Mouse (Mus musculus): ENCODE measurements at regions not wholly inside any gene's neighbourhood (a gene's known extent, or its start where the extent isn't known, plus 50 kb on each side); places are given as distances from the start of the nearest gene placed in this dataset.

- H3K4me2 ChIP-seq (replicated peaks; ENCODE audit: low read depth, low read length), result no peak overlapping the region
- no peak overlapping the region for H3K9ac ChIP-seq (replicated peaks; ENCODE audit: low read length)
- no peak overlapping the region for H3K4me3 ChIP-seq (ENCODE audit: low read length)
- H3K27me3 ChIP-seq (ENCODE audit: insufficient read depth, low read length), result no peaks in the 10 kb centered on the region
- no peak for ATAC-seq (ENCODE audit: low FRiP score, low TSS enrichment)
- no peaks in the 10 kb centered on the region for H3K4me1 ChIP-seq (ENCODE audit: insufficient read depth, low read length)
- 91% methylated on average over 2 of the region's 2 CpGs for WGBS
- H3K27ac ChIP-seq (ENCODE audit: low read length), result no peak overlapping the region
- 0 out of 2 replicates have a peak, but pooled peaks cover 3% of the 10 kb centered on the region for H3K9me3 ChIP-seq (ENCODE audit: low read length)
- no peaks in the 10 kb centered on the region for H3K36me3 ChIP-seq (ENCODE audit: insufficient read depth, low read length)
These were observed 59.1 kb upstream of the Hs3st2 start for GRCm38 (mm10) chr7:121332532-121332931.

- Histone ChIP-seq H3K27me3 (ENCODE audit: insufficient read depth, low read length) (no peaks in the 10 kb centered on the region), H3K4me2 (replicated peaks; ENCODE audit: low read depth, low read length) (no peak overlapping the region), H3K4me1 (ENCODE audit: insufficient read depth, low read length) (no peaks in the 10 kb centered on the region), H3K9me3 (ENCODE audit: low read length) (no peaks in the 10 kb centered on the region), H3K27ac (ENCODE audit: low read length) (no peak overlapping the region), H3K36me3 (ENCODE audit: insufficient read depth, low read length) (no peaks in the 10 kb centered on the region), H3K4me3 (ENCODE audit: low read length) (no peak overlapping the region), H3K9ac (replicated peaks; ENCODE audit: low read length) (no peak overlapping the region)
- no peak for ATAC-seq (ENCODE audit: low FRiP score, low TSS enrichment)
- 90% methylated on average over 9 of the region's 9 CpGs for WGBS
These were observed 56.1 kb upstream of the Hs3st2 start for GRCm38 (mm10) chr7:121335390-121336109.

GRCm38 (mm10) chr7:121339942-121340341 lies 51.7 kb upstream of the Hs3st2 start:
- Histone ChIP-seq H3K36me3 (ENCODE audit: insufficient read depth, low read length) (no peaks in the 10 kb centered on the region), H3K27ac (ENCODE audit: low read length) (no peak overlapping the region), H3K4me2 (replicated peaks; ENCODE audit: low read depth, low read length) (no peak overlapping the region), H3K9ac (replicated peaks; ENCODE audit: low read length) (no peak overlapping the region), H3K9me3 (ENCODE audit: low read length) (no peaks in the 10 kb centered on the region), H3K4me1 (ENCODE audit: insufficient read depth, low read length) (no peaks in the 10 kb centered on the region), H3K4me3 (ENCODE audit: low read length) (no peak overlapping the region), H3K27me3 (ENCODE audit: insufficient read depth, low read length) (no peaks in the 10 kb centered on the region)
- ATAC-seq (ENCODE audit: low FRiP score, low TSS enrichment), result no peak
- WGBS, result 52% methylated on average over 3 of the region's 3 CpGs

Measured in kidney, embryonic 16.5 days (tissue).